Mouse (Mus musculus) liver, postnatal 0 days (tissue): ENCODE results near the gene Gpr155. TPM values are rescaled to one million over a fixed set of nuclear protein-coding genes. Genes with fewer than 3 reads are reported as not detected.
A peak's percentile ranks its signal among the peaks of the same experiment; 100 is the strongest.

Source experiments
- ATAC-seq: fragments of 200-750 bp; cut with Nextera tagmentation; 2 replicates; pipeline ENCODE4 v1.8.0; 2017; ENCODE audit warnings: mild to moderate bottlenecking, moderate library complexity
- DNase-seq: peaks from one replicate; pipeline ENCODE4 v3.0.0-alpha.2; 2016
- H3K27ac ChIP-seq: fragments of 300-500 bp; sonication (generic); 2 replicates; pipeline ENCODE4 v1.5.1; 2014; ENCODE audit warnings: antibody characterized with exemption, moderate library complexity, mild to moderate bottlenecking, low read depth
- H3K27me3 ChIP-seq: fragments of 300-500 bp; sonication (generic); 2 replicates; pipeline ENCODE4 v1.6.1; 2014; ENCODE audit warnings: low read length, control low read depth, mixed read lengths; ENCODE audit not compliant: insufficient read depth
- H3K36me3 ChIP-seq: fragments of 300-500 bp; sonication (generic); replicated peaks from 2 replicates; pipeline ENCODE4 v1.6.1; 2014; ENCODE audit warnings: mild to moderate bottlenecking, control low read depth, low read length, moderate library complexity, mixed read lengths; ENCODE audit not compliant: insufficient read depth
- H3K4me1 ChIP-seq: fragments of 300-500 bp; sonication (generic); 2 replicates; pipeline ENCODE4 v1.6.1; 2014; ENCODE audit warnings: antibody characterized with exemption, mild to moderate bottlenecking, control low read depth; ENCODE audit not compliant: insufficient read depth
- H3K4me2 ChIP-seq: fragments of 300-500 bp; sonication (generic); 2 replicates; pipeline ENCODE4 v1.6.1; 2014; ENCODE audit warnings: low read depth, mild to moderate bottlenecking, low read length, moderate library complexity, mixed read lengths
- H3K4me3 ChIP-seq: fragments of 300-500 bp; sonication (generic); 2 replicates; pipeline ENCODE4 v1.5.1; 2014; ENCODE audit warnings: low read depth, low read length
- H3K9ac ChIP-seq: fragments of 300-500 bp; sonication (generic); replicated peaks from 2 replicates; pipeline ENCODE4 v1.6.1; 2014; ENCODE audit warnings: mild to moderate bottlenecking, moderate library complexity
- H3K9me3 ChIP-seq: fragments of 300-500 bp; sonication (generic); 2 replicates; pipeline ENCODE4 v1.6.1; 2016; ENCODE audit warnings: mild to moderate bottlenecking, control low read depth, low read length, mixed read lengths
- CTCF ChIP-seq: sonication (generic); IDR thresholded peaks from 2 replicates; pipeline ENCODE4 v1.5.1; 2016; ENCODE audit warnings: antibody characterized with exemption, low read depth
- EP300 ChIP-seq: IDR thresholded peaks from 2 replicates; pipeline ENCODE4 v1.6.1; 2016; ENCODE audit warnings: antibody characterized with exemption, low read depth, mild to moderate bottlenecking
- WGBS: fragments of 180-500 bp; shearing (Covaris S2); extraction: QIAGEN DNeasy Blood & Tissue Kit; methylation state at CpG from one replicate; pipeline ENCODE4 v1.1.7; 2014; ENCODE audit not compliant: insufficient replicate concordance; 5-methylcytosine and 5-hydroxymethylcytosine counted together
- polyA plus RNA-seq: library from polyadenylated mRNA; unstranded; fragments of >200 nt; fragmentation: Nextera tagmentation; extraction: Ambion mirVana; gene quantifications from 2 replicates; pipeline ENCODE4 v1.2.1, GENCODE M21; 2015

The Gpr155 gene
- polyA plus RNA-seq, 1 experiment from 2014 or later = 3.4 TPM

GRCm38 (mm10) chr2:73394476-73394875 lies 8.1 kb upstream of the Gpr155 start:
- DNase-seq = no peak
- no peak for ATAC-seq
- H3K4me3 ChIP-seq = no peak overlapping the region
- no peaks in the 10 kb centered on the region for H3K36me3 ChIP-seq
- no peak overlapping the region for H3K27ac ChIP-seq
- no peak overlapping the region for H3K4me2 ChIP-seq
- no peak overlapping the region for H3K9ac ChIP-seq
- H3K9me3 ChIP-seq = no peaks in the 10 kb centered on the region
- no peaks in the 10 kb centered on the region for H3K4me1 ChIP-seq
- 0 out of 2 replicates have a peak, but pooled peaks cover 6% of the 10 kb centered on the region for H3K27me3 ChIP-seq
- TF ChIP-seq EP300 = no peak
- no peak for TF ChIP-seq CTCF
- 72% methylated on average over 3 of the region's 3 CpGs for WGBS

GRCm38 (mm10) chr2:73392772-73393171 lies 6.4 kb upstream of the Gpr155 start:
- H3K27ac ChIP-seq = no peak overlapping the region
- H3K27me3 ChIP-seq = 0 out of 2 replicates have a peak, but pooled peaks cover 6% of the 10 kb centered on the region
- TF ChIP-seq CTCF (no peak), EP300 (no peak)
- no peaks in the 10 kb centered on the region for H3K36me3 ChIP-seq
- H3K9me3 ChIP-seq = no peaks in the 10 kb centered on the region
- H3K9ac ChIP-seq = no peak overlapping the region
- ATAC-seq = no peak
- no peak overlapping the region for H3K4me3 ChIP-seq
- H3K4me2 ChIP-seq = no peak overlapping the region
- DNase-seq = no peak
- 77% methylated on average over 2 of the region's 2 CpGs for WGBS
- no peaks in the 10 kb centered on the region for H3K4me1 ChIP-seq

GRCm38 (mm10) chr2:73389951-73390350 lies 3.6 kb upstream of the Gpr155 start:
- Histone ChIP-seq H3K4me3 (no peak overlapping the region), H3K4me2 (no peak overlapping the region), H3K9ac (no peak overlapping the region), H3K27me3 (0 out of 2 replicates have a peak, but pooled peaks cover 6% of the 10 kb centered on the region), H3K27ac (no peak overlapping the region), H3K4me1 (peaks cover 10% of the 10 kb centered on the region; the same call in 1 of the 2 replicates), H3K9me3 (no peaks in the 10 kb centered on the region), H3K36me3 (no peaks in the 10 kb centered on the region)
- WGBS = 85% methylated on average over 3 of the region's 3 CpGs
- ATAC-seq (no peak), DNase-seq (no peak)
- no peak for TF ChIP-seq CTCF
- TF ChIP-seq EP300 = no peak

GRCm38 (mm10) chr2:73387806-73388205 lies 1.4 kb upstream of the Gpr155 start:
- ATAC-seq = no peak
- H3K4me3 ChIP-seq = no peak overlapping the region
- no peak for TF ChIP-seq EP300
- TF ChIP-seq CTCF = no peak
- H3K4me1 ChIP-seq = peaks cover 10% of the 10 kb centered on the region; the same call in 1 of the 2 replicates
- 78% methylated on average over 1 of the region's 1 CpGs for WGBS
- no peak overlapping the region for H3K27ac ChIP-seq
- DNase-seq = no peak
- 0 out of 2 replicates have a peak, but pooled peaks cover 6% of the 10 kb centered on the region for H3K27me3 ChIP-seq
- no peaks in the 10 kb centered on the region for H3K36me3 ChIP-seq
- no peak overlapping the region for H3K4me2 ChIP-seq
- no peak overlapping the region for H3K9ac ChIP-seq
- H3K9me3 ChIP-seq = no peaks in the 10 kb centered on the region

- Histone ChIP-seq H3K27ac (peak overlapping the region; percentile 74), H3K36me3 (no peaks in the 10 kb centered on the region; the same call in 1 of the 2 replicates), H3K9me3 (no peaks in the 10 kb centered on the region), H3K4me2 (peak overlapping the region; percentile 100), H3K4me1 (peaks cover 10% of the 10 kb centered on the region; the same call in 1 of the 2 replicates), H3K9ac (peak overlapping the region; percentile 72), H3K4me3 (peak overlapping the region; percentile 81), H3K27me3 (no peaks in the 10 kb centered on the region)
- WGBS = 1% methylated on average over 29 of the region's 29 CpGs
- TF ChIP-seq EP300 = no peak
- ATAC-seq = no peak; the same call in 1 of the 2 replicates
- peak; percentile 35 for DNase-seq
These were observed 574 bp downstream of the Gpr155 start for GRCm38 (mm10) chr2:73385641-73386355.

- no peak for TF ChIP-seq EP300
- no peak for TF ChIP-seq CTCF
- no peak overlapping the region for H3K27ac ChIP-seq
These were observed 1.2 kb downstream of the Gpr155 start for GRCm38 (mm10) chr2:73385172-73385571.

More at GRCm38 (mm10) chr2:73385172-73385571, 1.2 kb downstream of the Gpr155 start:
- Histone ChIP-seq H3K4me1 (peaks cover 10% of the 10 kb centered on the region; the same call in 1 of the 2 replicates), H3K9me3 (no peaks in the 10 kb centered on the region), H3K36me3 (no peaks in the 10 kb centered on the region; the same call in 1 of the 2 replicates), H3K27me3 (no peaks in the 10 kb centered on the region), H3K4me3 (peak overlapping the region; percentile 81), H3K9ac (no peak overlapping the region; the same call in 1 of the 2 replicates), H3K4me2 (peak overlapping the region; percentile 100)
- DNase-seq (no peak), ATAC-seq (no peak)
- WGBS = 56% methylated on average over 4 of the region's 4 CpGs
